Mouse (Mus musculus) liver, adult 2 months (tissue): ENCODE results near the gene 4921524J17Rik.

Experiments used
- CTCF ChIP-seq: fragments of 200-500 bp; IDR thresholded peaks from 2 replicates; pipeline ENCODE4 v1.5.1; 2011; ENCODE audit warnings: low read depth, low read length, control low read depth
- POLR2A ChIP-seq: fragments of 200-500 bp; IDR thresholded peaks from 2 replicates; pipeline ENCODE4 v1.6.1; 2011; ENCODE audit warnings: low read length, control low read depth; ENCODE audit not compliant: insufficient read depth; ENCODE audit errors: extremely low read depth

DNA sequence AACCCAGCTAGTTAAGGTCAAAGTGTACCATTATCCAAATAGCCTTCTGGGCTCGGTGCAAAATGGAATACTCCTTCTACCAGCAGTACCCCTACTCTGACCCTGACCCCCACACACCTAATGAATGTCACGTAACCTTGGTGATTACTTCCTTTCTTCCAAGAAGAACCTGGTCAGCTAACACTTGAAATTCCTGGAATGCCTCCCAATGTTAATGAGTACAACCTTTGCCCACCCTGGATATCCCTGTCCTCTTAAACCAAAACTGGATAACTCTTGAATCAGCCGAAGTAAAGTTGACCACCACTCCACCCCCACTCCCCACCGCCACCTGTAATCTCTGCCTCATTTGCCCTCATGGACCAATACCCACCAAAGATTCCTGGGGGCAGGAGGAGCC lies 40.6 kb upstream of the 4921524J17Rik start:
- TF ChIP-seq POLR2A (no peak), CTCF (no peak)
